Comparison of ENCODE assay signal across 27 mouse cellular contexts in the genomic region with DNA sequence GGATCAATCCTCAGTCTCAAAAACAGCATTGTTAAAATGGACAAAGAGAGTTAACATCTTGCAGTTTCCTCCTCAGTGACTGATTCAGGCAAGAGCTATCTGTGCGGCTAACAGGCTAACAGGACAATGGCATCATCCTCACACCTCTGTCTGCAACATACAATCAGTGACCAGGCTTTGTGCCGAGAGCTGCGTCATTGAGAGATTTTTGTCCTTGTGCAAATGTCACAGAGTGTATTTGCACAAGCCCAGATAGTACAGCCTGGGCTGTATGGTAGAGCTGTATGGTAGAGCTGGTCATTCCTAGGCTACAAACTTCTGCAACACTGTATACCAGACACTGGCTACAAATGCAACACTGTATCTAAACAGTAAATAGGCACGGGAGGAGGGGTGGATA. TPM values are rescaled to one million over a fixed set of nuclear protein-coding genes. Genes with fewer than 3 reads are reported as not detected.
DNase-seq lines count a peak whose midpoint lies in the region; ATAC-seq and TF ChIP-seq lines count a peak whose summit lies in the region.
"Had no signal": no experiment of that assay in that cellular context is flagged by ENCODE, and none has a peak within 500 bp of the region (broad histone marks: within the 10 kb centered on the region; RNA-seq: fewer than 3 reads in every experiment).

No protein-coding gene starts in this region.

- H3K4me3 ChIP-seq in liver, postnatal 0 days (ENCODE audit: low read depth, low read length) = no peak overlapping the region
- H3K4me3 ChIP-seq in stomach, postnatal 0 days (ENCODE audit: low read depth, low read length) = no peak overlapping the region
- H3K4me3 ChIP-seq: embryonic facial prominence, embryonic 10.5 days; embryonic facial prominence, embryonic 13.5 days; erythroblast, embryonic 14.5 days; forebrain, embryonic 12.5 days; forebrain, embryonic 15.5 days; hindbrain, embryonic 10.5 days; hindbrain, embryonic 13.5 days had no signal

- no peaks in the 10 kb centered on the region for H3K27me3 ChIP-seq in liver, postnatal 0 days (ENCODE audit: insufficient read depth, low read length)
- H3K27me3 ChIP-seq in stomach, postnatal 0 days (ENCODE audit: control insufficient read depth, insufficient read depth, low read length) = no peaks in the 10 kb centered on the region
- H3K27me3 ChIP-seq: embryonic facial prominence, embryonic 13.5 days; forebrain, embryonic 15.5 days; hindbrain, embryonic 13.5 days had no signal

- H3K27ac ChIP-seq in liver, postnatal 0 days (ENCODE audit: low read depth) = no peak overlapping the region
- H3K27ac ChIP-seq in stomach, postnatal 0 days (replicated peaks) = no peak overlapping the region
- H3K27ac ChIP-seq: embryonic facial prominence, embryonic 10.5 days; embryonic facial prominence, embryonic 13.5 days; forebrain, embryonic 12.5 days; forebrain, embryonic 15.5 days; hindbrain, embryonic 10.5 days; hindbrain, embryonic 13.5 days had no signal

- no peak overlapping the region for H3K9ac ChIP-seq in liver, postnatal 0 days (replicated peaks)
- no peak overlapping the region for H3K9ac ChIP-seq in stomach, postnatal 0 days (ENCODE audit: low read length)
- H3K9ac ChIP-seq: embryonic facial prominence, embryonic 13.5 days; forebrain, embryonic 12.5 days; forebrain, embryonic 15.5 days; hindbrain, embryonic 13.5 days had no signal

- no peak for TF ChIP-seq CTCF in liver, postnatal 0 days (IDR thresholded peaks at IDR 0.05; ENCODE audit: low read depth)
- TF ChIP-seq CTCF in stomach, postnatal 0 days (IDR thresholded peaks at IDR 0.05; ENCODE audit: low read depth) = no peak

- DNase-seq in adrenal gland, postnatal 10 days = peak; percentile 53
- DNase-seq in adrenal gland, postnatal 4 days (ENCODE audit: low spot score in 2 of 2) = no peak
- DNase-seq in liver, postnatal 0 days = no peak
- no peak for DNase-seq in liver
- peak; percentile 45 for DNase-seq in adrenal gland, postnatal 25 days
- DNase-seq in stomach, postnatal 0 days (ENCODE audit: low spot score) = peak; percentile 22
- DNase-seq: cerebellum, adult 11-12 months; cerebellum, adult 8-10 months; cerebellum, postnatal 10 days; cerebellum, postnatal 36 days; embryo, embryonic 11 days; gastrocnemius, postnatal 25 days; heart, postnatal 36 days; kidney, adult 2 months had no signal

- ATAC-seq in liver, postnatal 0 days = peak; percentile 71
- ATAC-seq in stomach, postnatal 0 days (ENCODE audit: low FRiP score, low TSS enrichment) = peak; percentile 69
- no peak for ATAC-seq in megakaryocyte, adult 5-6 weeks (ENCODE audit: poor library complexity, severe bottlenecking)
- ATAC-seq: activated CD4-positive, CD25-positive, alpha-beta regulatory T cell, adult 4 months; CD4-positive, CD25-positive, alpha-beta regulatory T cell, adult 4 months; forebrain, embryonic 15.5 days; hindbrain, embryonic 16.5 days; intestine, postnatal 0 days had no signal

- WGBS in liver, postnatal 0 days (ENCODE audit: insufficient replicate concordance) = 57% methylated on average over 4 of the region's 4 CpGs
- WGBS in stomach, postnatal 0 days = 64% methylated on average over 4 of the region's 4 CpGs

- no peak for TF ChIP-seq EP300 in liver, postnatal 0 days (IDR thresholded peaks at IDR 0.05; ENCODE audit: low read depth)
- no peak for TF ChIP-seq EP300 in stomach, postnatal 0 days (optimal IDR thresholded peaks at IDR 0.05)

- peaks cover 11% of the 10 kb centered on the region for H3K4me1 ChIP-seq in liver, postnatal 0 days (ENCODE audit: insufficient read depth)
- 0 out of 2 replicates have a peak, but pooled peaks cover 3% of the 10 kb centered on the region for H3K4me1 ChIP-seq in stomach, postnatal 0 days (replicated peaks; ENCODE audit: control insufficient read depth, insufficient read depth)

- no peaks in the 10 kb centered on the region for H3K9me3 ChIP-seq in liver, postnatal 0 days (ENCODE audit: low read length)
- no peaks in the 10 kb centered on the region for H3K9me3 ChIP-seq in stomach, postnatal 0 days (ENCODE audit: control insufficient read depth, low read length)
- H3K9me3 ChIP-seq: embryonic facial prominence, embryonic 10.5 days; embryonic facial prominence, embryonic 13.5 days; forebrain, embryonic 12.5 days; forebrain, embryonic 15.5 days; hindbrain, embryonic 10.5 days; hindbrain, embryonic 13.5 days had no signal

- no peak overlapping the region for H3K4me2 ChIP-seq in liver, postnatal 0 days (ENCODE audit: low read depth, low read length)
- H3K4me2 ChIP-seq in stomach, postnatal 0 days (replicated peaks; ENCODE audit: low read depth) = no peak overlapping the region
- H3K4me2 ChIP-seq: embryonic facial prominence, embryonic 13.5 days; forebrain, embryonic 12.5 days; forebrain, embryonic 15.5 days; heart, embryonic 11.5 days; hindbrain, embryonic 13.5 days had no signal

- no peaks in the 10 kb centered on the region for H3K36me3 ChIP-seq in liver, postnatal 0 days (replicated peaks; ENCODE audit: insufficient read depth, low read length)
- H3K36me3 ChIP-seq in stomach, postnatal 0 days (ENCODE audit: control insufficient read depth, insufficient read depth, low read length) = no peaks in the 10 kb centered on the region
- H3K36me3 ChIP-seq: embryonic facial prominence, embryonic 10.5 days; embryonic facial prominence, embryonic 13.5 days; forebrain, embryonic 12.5 days; forebrain, embryonic 15.5 days; hindbrain, embryonic 10.5 days; hindbrain, embryonic 13.5 days had no signal

RNA-seq across cellular contexts. Expression of gene Insr, which starts 5.2 kb away (rescaled TPM):
- total RNA-seq in adrenal gland, postnatal 10 days (2021) = 100 to 1,000 TPM; 100 to 108 TPM
- 100 to 1,000 TPM; 111 to 112 TPM for total RNA-seq in adrenal gland, postnatal 4 days (2021)
- 28.9 and 31.3 TPM in 2 replicates for polyA plus RNA-seq in liver, postnatal 0 days (2015; fragmentation: Nextera tagmentation; extraction: Ambion mirVana)
- 127 and 144 TPM in 2 replicates for total RNA-seq in adrenal gland, postnatal 25 days (2021)
- polyA plus RNA-seq in stomach, postnatal 0 days (2015; fragmentation: Nextera tagmentation; extraction: Ambion mirVana) = 20.9 and 24.2 TPM in 2 replicates
- 23.7 and 24.8 TPM in 2 replicates for total RNA-seq in megakaryocyte, adult 5-6 weeks (2015)
- total RNA-seq in megakaryocyte, adult 5-6 weeks (2017) = 13.5 and 18.1 TPM in 2 replicates

Comparison
In these comparisons a context has a peak if more than half of its experiments do, and no peak if none do; other contexts are left out.
1. DNase-seq: peak in adrenal gland, postnatal 10 days (single experiment), adrenal gland, postnatal 25 days (single experiment) and stomach, postnatal 0 days (single experiment); none in adrenal gland, postnatal 4 days (0 of 2), liver, postnatal 0 days (single experiment) and liver (single experiment).